Mouse (Mus musculus): Measurements from ENCODE around the gene Lrrc1.

- TF ChIP-seq CTCF (IDR thresholded peaks at IDR 0.05), result no peak
- TF ChIP-seq POLR2A (IDR thresholded peaks at IDR 0.05; ENCODE audit: insufficient read depth, low read depth, low read length), result no peak
These were observed 72.9 kb downstream of the Lrrc1 start for GRCm38 (mm10) chr9:77471646-77472220.

Data from heart, adult 2 months (tissue).